Mouse (Mus musculus): ENCODE measurements around the gene Xpo5. TPM values are rescaled to one million over a fixed set of nuclear protein-coding genes. Genes with fewer than 3 reads are reported as not detected.
A peak's percentile ranks its signal among the peaks of the same experiment; 100 is the strongest.

Xpo5 gene
- polyA plus RNA-seq, 1 experiment = 40.6 TPM

- no peak for DNase-seq (ENCODE audit: extremely low spot score in 1 of 2, low spot score in 1 of 2)
Observed at GRCm38 (mm10) chr17:46254106-46254505, 51.5 kb downstream of the Xpo5 start.

DNA sequence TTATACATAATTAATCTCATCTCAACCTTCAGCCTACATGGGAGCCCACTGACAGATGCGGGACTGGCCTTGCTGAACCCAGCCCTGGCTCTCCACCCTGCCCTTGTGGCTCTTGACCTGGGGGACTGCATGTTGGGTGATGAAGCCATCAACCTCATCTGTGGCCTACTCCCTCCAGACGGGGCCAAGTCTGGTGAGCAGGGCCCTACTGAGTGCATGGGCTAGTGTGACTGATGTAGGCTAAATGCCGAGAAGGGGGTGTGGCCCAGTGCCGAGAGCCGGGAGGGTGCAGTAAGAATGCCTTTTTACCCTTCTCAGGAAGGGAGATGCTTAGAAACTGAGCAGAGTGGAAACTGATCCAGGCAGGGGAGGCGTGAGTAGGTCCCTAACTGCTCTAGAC, 52.6 kb downstream of the Xpo5 start:
- DNase-seq (ENCODE audit: extremely low spot score in 1 of 2, low spot score in 1 of 2) = no peak

GRCm38 (mm10) chr17:46258279-46259053, 55.9 kb downstream of the Xpo5 start:
- DNase-seq (ENCODE audit: extremely low spot score in 1 of 2, low spot score in 1 of 2) = no peak

DNA sequence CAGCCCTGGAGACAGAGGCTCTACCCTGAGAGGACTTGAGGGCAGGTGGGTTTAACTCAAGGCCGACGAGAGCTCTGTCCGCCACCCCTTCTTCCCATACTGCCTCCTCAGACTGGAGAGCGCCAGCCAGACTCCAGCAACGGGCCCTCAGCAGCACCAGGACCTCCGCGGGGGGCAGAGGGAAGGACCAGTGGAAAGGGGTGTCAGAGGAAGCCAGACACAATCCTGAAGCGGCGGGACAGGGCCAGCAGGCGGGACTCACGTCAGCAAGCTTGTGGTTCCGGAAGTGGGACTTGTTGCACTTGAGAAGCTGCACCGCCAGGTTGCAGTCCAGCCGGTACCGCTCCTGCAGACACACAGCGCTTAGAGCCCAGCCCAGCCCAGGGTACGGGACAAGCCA, 57.1 kb downstream of the Xpo5 start:
- no peak for DNase-seq (ENCODE audit: extremely low spot score in 1 of 2, low spot score in 1 of 2)

DNA sequence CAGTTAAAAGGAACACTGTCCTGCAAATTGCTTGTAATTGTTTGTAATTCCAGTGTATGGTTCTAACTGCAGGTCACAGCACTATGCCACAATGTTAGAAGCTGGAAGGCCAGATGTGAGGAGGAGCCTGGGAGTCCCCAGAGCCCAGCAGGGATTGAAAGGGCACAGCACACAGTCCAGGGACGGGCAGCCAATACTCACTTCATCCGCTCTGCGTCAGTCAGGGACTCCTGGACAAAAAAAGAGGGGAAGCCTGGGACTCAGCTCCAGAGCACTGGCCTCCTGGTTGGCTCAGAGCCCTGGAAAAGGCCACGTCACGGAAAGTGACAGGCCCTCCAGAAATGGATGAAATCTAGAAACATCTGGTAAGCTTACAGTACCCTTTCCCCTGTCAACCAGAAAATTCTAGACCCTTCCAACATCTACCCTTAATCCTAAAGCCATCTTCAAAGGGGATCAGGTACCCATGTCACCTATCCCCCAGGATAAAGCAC, 59.7 kb downstream of the Xpo5 start:
- no peak for DNase-seq (ENCODE audit: extremely low spot score in 1 of 2, low spot score in 1 of 2)

DNA sequence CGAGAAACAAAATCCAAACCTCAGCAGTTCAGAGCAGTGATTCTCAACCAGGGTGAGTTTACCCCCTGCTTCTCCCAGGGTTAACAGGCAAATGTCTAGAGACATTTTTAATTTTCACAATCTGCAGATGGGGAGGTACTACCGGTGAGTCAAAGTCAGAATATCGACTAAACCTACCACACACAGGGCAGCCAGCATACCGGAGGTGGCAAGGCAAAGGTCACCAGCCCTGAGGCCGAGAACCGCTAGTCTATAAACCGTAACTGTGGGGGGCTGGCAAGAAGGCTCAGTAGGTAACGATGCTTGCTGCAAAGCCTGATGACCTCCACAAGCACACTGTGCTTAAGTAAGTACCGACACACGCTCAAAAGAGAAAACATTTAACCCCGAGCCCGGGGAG, 62.9 kb downstream of the Xpo5 start:
- no peak for DNase-seq (ENCODE audit: extremely low spot score in 1 of 2, low spot score in 1 of 2)

GRCm38 (mm10) chr17:46265918-46266618, 63.5 kb downstream of the Xpo5 start:
- DNase-seq (ENCODE audit: extremely low spot score in 1 of 2, low spot score in 1 of 2) = peak in 1 of 2 experiments; percentile 93

DNA sequence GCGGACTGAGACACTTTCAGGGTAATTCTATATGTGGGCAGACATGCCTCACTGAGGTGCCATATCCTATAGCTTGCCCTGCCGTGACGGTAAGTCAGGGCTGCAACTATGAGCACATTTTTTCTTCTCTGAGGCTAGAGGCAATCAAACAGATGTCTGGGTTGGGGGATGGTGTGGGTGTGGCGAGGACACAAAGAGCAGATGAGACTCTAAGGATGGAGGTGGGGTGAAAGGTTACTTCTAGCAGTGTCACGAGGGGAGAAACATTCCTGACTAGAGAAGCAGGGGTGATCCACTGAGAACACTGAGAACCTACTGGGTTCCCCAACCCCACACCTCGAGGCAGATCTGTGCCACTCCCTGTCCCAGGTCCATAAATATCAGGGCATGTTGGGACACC, 64.4 kb downstream of the Xpo5 start:
- DNase-seq (ENCODE audit: extremely low spot score in 1 of 2, low spot score in 1 of 2) = no peak

DNA sequence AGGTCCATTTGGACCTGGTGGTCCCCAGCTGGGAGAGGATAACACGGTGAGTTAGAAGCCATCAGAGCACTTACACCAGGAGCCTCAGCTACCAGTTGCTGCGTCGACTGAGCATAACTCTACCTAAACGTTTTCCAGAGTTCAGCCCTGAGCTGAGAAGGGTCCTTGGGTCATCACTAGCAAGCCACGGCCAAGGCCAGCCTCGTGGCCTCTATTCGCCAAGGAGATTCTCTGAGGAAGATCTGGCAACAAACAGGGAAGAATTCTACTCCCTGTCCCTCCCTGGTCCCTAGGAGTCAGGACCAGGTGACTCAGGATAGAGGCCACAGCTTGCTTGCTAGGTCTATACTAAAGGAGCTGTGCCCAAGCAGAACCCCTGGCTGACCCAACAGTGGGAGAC, 64.9 kb downstream of the Xpo5 start:
- no peak for DNase-seq (ENCODE audit: extremely low spot score in 1 of 2, low spot score in 1 of 2)

GRCm38 (mm10) chr17:46268026-46268720, 65.6 kb downstream of the Xpo5 start:
- no peak for DNase-seq (ENCODE audit: extremely low spot score in 1 of 2, low spot score in 1 of 2)

GRCm38 (mm10) chr17:46269771-46270534, 67.4 kb downstream of the Xpo5 start:
- DNase-seq (ENCODE audit: extremely low spot score in 1 of 2, low spot score in 1 of 2) = no peak

- no peak for DNase-seq (ENCODE audit: extremely low spot score in 1 of 2, low spot score in 1 of 2)
Observed at GRCm38 (mm10) chr17:46272058-46272457, 69.5 kb downstream of the Xpo5 start.

DNA sequence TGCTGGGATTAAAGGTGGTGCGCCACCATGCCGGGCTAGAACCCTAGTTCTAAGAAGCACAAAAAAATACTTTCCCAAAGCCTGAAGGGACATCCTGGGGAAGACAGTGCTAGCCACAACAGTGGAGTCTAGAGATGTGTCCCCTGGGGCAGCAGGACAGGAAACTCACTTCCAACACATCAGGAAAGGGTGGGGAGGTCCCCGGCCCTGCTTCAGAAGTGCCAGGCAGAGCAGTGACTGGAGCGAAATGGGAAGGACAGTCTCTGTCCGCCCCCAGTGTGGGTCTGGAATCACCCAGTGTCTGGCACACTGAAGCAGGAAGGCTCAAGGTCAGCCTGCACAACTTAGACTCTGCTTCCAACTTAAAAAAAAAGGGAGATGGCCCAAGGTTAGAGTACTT, 70.1 kb downstream of the Xpo5 start:
- no peak for DNase-seq (ENCODE audit: extremely low spot score in 1 of 2, low spot score in 1 of 2)

- DNase-seq (ENCODE audit: extremely low spot score in 1 of 2, low spot score in 1 of 2) = peak in 1 of 2 experiments; percentile 72
Observed at GRCm38 (mm10) chr17:46273803-46274236, 71.2 kb downstream of the Xpo5 start.

- no peak for DNase-seq (ENCODE audit: extremely low spot score in 1 of 2, low spot score in 1 of 2)
Observed at GRCm38 (mm10) chr17:46274465-46274864, 71.9 kb downstream of the Xpo5 start.

DNA sequence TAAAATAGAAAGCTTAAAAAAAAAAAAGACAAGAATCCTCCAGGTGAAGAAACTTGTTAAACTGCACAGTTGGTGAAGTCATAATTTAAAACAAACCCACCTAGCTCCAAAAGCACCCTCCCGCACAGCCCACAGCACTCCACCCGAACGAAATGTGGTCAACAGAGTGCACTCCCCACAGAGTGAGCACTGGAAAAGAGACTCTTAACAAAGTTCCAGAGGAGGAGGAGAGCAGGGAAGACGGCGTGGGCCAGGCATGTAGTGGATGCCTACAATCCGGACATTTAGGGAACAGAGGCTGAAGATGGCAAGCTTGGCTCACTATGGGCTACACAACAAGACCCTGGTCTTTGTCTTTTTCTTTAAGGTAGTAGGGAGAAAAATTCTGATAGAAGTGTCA, 72.5 kb downstream of the Xpo5 start:
- DNase-seq (ENCODE audit: extremely low spot score in 1 of 2, low spot score in 1 of 2) = no peak

GRCm38 (mm10) chr17:46275506-46275905, 72.9 kb downstream of the Xpo5 start:
- no peak for DNase-seq (ENCODE audit: extremely low spot score in 1 of 2, low spot score in 1 of 2)

DNA sequence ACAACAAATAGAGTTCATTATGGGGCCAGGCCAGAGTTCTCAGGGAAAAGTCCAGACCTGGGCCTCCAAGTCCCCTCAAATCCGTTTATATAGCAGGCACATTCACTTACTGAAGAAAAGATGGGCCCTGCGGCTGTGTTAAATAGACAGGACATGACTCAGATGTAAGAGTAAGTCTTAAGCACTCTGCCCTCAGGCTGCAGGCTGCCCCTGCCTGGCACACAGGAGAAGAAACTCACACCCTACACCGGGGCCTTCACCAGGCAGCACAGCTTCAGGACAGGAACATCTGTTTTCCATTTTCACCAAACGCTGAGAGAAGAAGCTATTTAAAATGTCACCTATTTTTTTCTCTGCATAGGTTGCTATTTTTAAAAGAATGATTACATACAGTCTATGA, 75.0 kb downstream of the Xpo5 start:
- DNase-seq (ENCODE audit: extremely low spot score in 1 of 2, low spot score in 1 of 2) = no peak

DNA sequence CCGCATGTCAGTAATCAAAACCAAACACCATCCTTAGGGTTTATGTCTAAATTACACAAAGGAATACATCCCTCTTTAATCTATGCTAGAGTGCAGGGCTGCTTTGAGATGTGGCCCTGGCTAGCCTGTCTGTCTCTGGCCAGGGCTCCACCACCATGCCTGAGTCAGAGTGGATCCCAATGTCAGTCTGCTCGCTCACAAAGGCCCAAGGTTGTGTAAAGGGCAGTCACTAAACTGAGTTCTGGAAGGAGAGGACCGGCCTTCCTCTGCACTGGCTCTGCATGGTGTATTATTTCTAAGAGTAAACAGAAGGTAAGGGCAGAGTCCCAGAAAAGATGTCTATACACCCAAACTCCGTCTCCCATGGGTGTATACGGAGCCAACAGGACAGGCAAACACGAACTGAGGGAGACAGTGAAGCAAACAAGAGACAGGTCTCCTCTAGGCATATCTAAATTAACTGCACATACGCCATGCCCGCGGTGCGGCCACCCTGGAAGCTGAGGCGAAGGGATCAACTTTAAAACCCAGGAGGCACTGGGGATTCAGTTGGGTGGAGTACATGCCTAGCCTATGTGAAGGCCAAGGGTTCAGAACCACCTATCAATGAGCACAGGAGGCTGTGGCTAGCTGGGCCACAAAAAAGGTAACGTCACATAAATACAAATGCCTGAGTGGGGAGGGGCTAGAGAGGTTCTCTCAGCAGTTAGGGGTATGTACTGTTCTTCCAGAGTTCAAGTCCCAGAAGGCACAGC, 75.6 kb downstream of the Xpo5 start:
- DNase-seq (ENCODE audit: extremely low spot score in 1 of 2, low spot score in 1 of 2) = no peak

All from frontal cortex, adult 2 months (tissue).